Mouse (Mus musculus): ENCODE measurements around the gene Klk1b5.

- TF ChIP-seq GATA1 (IDR thresholded peaks at IDR 0.05; ENCODE audit: borderline replicate concordance, low read length) (no peak), FLI1 (IDR thresholded peaks at IDR 0.05; ENCODE audit: low read length) (no peak)
Measured at GRCm38 (mm10) chr7:44235909-44236308, 20.2 kb downstream of the Klk1b5 start, which contains the start of gene Gm36864.

Data from megakaryocyte, embryonic 14.5 days (primary cell).